Mouse (Mus musculus): Measurements from ENCODE around the gene Gm10401. TPM values are rescaled to one million over a fixed set of nuclear protein-coding genes. Genes with fewer than 3 reads are reported as not detected.
"Not testable (repeated sequence)": the region's sequence is repeated elsewhere in the genome, so short reads cannot be mapped to it uniquely, and the experiment has no call there.

Gene Gm10401
- polyA plus RNA-seq, 1 experiment from 2014 or later: 60.9 TPM

- Histone ChIP-seq H3K27ac (ENCODE audit: low read depth, low read length) (no peak overlapping the region), H3K36me3 (ENCODE audit: control insufficient read depth, insufficient read depth, low read length) (peaks cover 36% of the 10 kb centered on the region), H3K4me3 (ENCODE audit: low read depth, low read length) (no peak overlapping the region), H3K9me3 (ENCODE audit: control insufficient read depth, low read length) (no peaks in the 10 kb centered on the region), H3K4me1 (ENCODE audit: control insufficient read depth, insufficient read depth, low read length) (peaks cover 3% of the 10 kb centered on the region; the same call in 1 of the 2 replicates), H3K27me3 (ENCODE audit: control insufficient read depth, insufficient read depth, low read length) (no peaks in the 10 kb centered on the region), H3K4me2 (ENCODE audit: low read depth, low read length) (no peak overlapping the region), H3K9ac (replicated peaks; ENCODE audit: low read depth, low read length) (no peak overlapping the region)
- WGBS: 95% methylated on average over 6 of the region's 6 CpGs
- ATAC-seq (ENCODE audit: low read depth): no peak
These were observed 26.6 kb upstream of the Gm10401 start for GRCm38 (mm10) chr5:115124690-115125089.

- H3K27ac ChIP-seq (ENCODE audit: low read depth, low read length): no peak overlapping the region
- H3K36me3 ChIP-seq (ENCODE audit: control insufficient read depth, insufficient read depth, low read length): peaks cover 5% of the 10 kb centered on the region; the same call in 1 of the 2 replicates
- H3K27me3 ChIP-seq (ENCODE audit: control insufficient read depth, insufficient read depth, low read length): no peaks in the 10 kb centered on the region
- no peak overlapping the region for H3K4me2 ChIP-seq (ENCODE audit: low read depth, low read length)
- H3K9ac ChIP-seq (replicated peaks; ENCODE audit: low read depth, low read length): no peak overlapping the region
- H3K9me3 ChIP-seq (ENCODE audit: control insufficient read depth, low read length): no peaks in the 10 kb centered on the region
- WGBS: 52% methylated on average over 5 of the region's 5 CpGs
- H3K4me3 ChIP-seq (ENCODE audit: low read depth, low read length): no peak overlapping the region
- peaks cover 5% of the 10 kb centered on the region; the same call in 1 of the 2 replicates for H3K4me1 ChIP-seq (ENCODE audit: control insufficient read depth, insufficient read depth, low read length)
- ATAC-seq (ENCODE audit: low read depth): no peak
These were observed 22.9 kb upstream of the Gm10401 start for GRCm38 (mm10) chr5:115120978-115121377.

- WGBS: under 1% methylated on average over 37 of the region's 39 CpGs
- no peak within 1 kb of the TSS for H3K27ac ChIP-seq (ENCODE audit: low read depth, low read length)
These were observed 21.0 kb upstream of the Gm10401 start, which contains the start of gene Acads for GRCm38 (mm10) chr5:115118961-115119570. Acads (minus strand) TSS chr5:115119346.

GRCm38 (mm10) chr5:115117467-115117866 lies 19.4 kb upstream of the Gm10401 start:
- whole genome bisulfite sequencing: 96% methylated on average over 13 of the region's 13 CpGs
- 0 out of 2 replicates have a peak, but pooled peaks cover 3% of the 10 kb centered on the region for H3K4me1 ChIP-seq (ENCODE audit: control insufficient read depth, insufficient read depth, low read length)
- no peaks in the 10 kb centered on the region for H3K9me3 ChIP-seq (ENCODE audit: control insufficient read depth, low read length)
- H3K4me3 ChIP-seq (ENCODE audit: low read depth, low read length): no peak overlapping the region
- no peak overlapping the region for H3K27ac ChIP-seq (ENCODE audit: low read depth, low read length)
- ATAC-seq (ENCODE audit: low read depth): no peak
- H3K9ac ChIP-seq (replicated peaks; ENCODE audit: low read depth, low read length): no peak overlapping the region
- no peak overlapping the region for H3K4me2 ChIP-seq (ENCODE audit: low read depth, low read length)
- H3K27me3 ChIP-seq (ENCODE audit: control insufficient read depth, insufficient read depth, low read length): no peaks in the 10 kb centered on the region
- 0 out of 2 replicates have a peak, but pooled peaks cover 3% of the 10 kb centered on the region for H3K36me3 ChIP-seq (ENCODE audit: control insufficient read depth, insufficient read depth, low read length)

More at GRCm38 (mm10) chr5:115118961-115119570, 21.0 kb upstream of the Gm10401 start, which contains the start of gene Acads:
- Histone ChIP-seq H3K4me3 (ENCODE audit: low read depth, low read length) (peak within 1 kb of the TSS; percentile 54), H3K27me3 (ENCODE audit: control insufficient read depth, insufficient read depth, low read length) (no peaks in the 10 kb centered on the region), H3K4me1 (ENCODE audit: control insufficient read depth, insufficient read depth, low read length) (0 out of 2 replicates have a peak, but pooled peaks cover 3% of the 10 kb centered on the region), H3K9me3 (ENCODE audit: control insufficient read depth, low read length) (no peaks in the 10 kb centered on the region), H3K9ac (replicated peaks; ENCODE audit: low read depth, low read length) (peak within 1 kb of the TSS; percentile 63), H3K36me3 (ENCODE audit: control insufficient read depth, insufficient read depth, low read length) (0 out of 2 replicates have a peak, but pooled peaks cover 3% of the 10 kb centered on the region), H3K4me2 (ENCODE audit: low read depth, low read length) (peak within 1 kb of the TSS; percentile 72)
- ATAC-seq (ENCODE audit: low read depth): peak; percentile 80

- H3K4me3 ChIP-seq (ENCODE audit: low read depth, low read length): no peak overlapping the region
- 93% methylated on average over 3 of the region's 3 CpGs for WGBS
- H3K36me3 ChIP-seq (ENCODE audit: control insufficient read depth, insufficient read depth, low read length): peaks cover 3% of the 10 kb centered on the region; the same call in 1 of the 2 replicates
- no peak overlapping the region for H3K27ac ChIP-seq (ENCODE audit: low read depth, low read length)
- H3K9ac ChIP-seq (replicated peaks; ENCODE audit: low read depth, low read length): no peak overlapping the region
- 0 out of 2 replicates have a peak, but pooled peaks cover 3% of the 10 kb centered on the region for H3K4me1 ChIP-seq (ENCODE audit: control insufficient read depth, insufficient read depth, low read length)
- H3K27me3 ChIP-seq (ENCODE audit: control insufficient read depth, insufficient read depth, low read length): no peaks in the 10 kb centered on the region
- H3K4me2 ChIP-seq (ENCODE audit: low read depth, low read length): no peak overlapping the region
- H3K9me3 ChIP-seq (ENCODE audit: control insufficient read depth, low read length): no peaks in the 10 kb centered on the region
- no peak for ATAC-seq (ENCODE audit: low read depth)
These were observed 18.3 kb upstream of the Gm10401 start for GRCm38 (mm10) chr5:115116426-115116825.

- no peaks in the 10 kb centered on the region for H3K9me3 ChIP-seq (ENCODE audit: control insufficient read depth, low read length)
- 91% methylated on average over 8 of the region's 8 CpGs for WGBS
- peaks cover 3% of the 10 kb centered on the region; the same call in 1 of the 2 replicates for H3K36me3 ChIP-seq (ENCODE audit: control insufficient read depth, insufficient read depth, low read length)
- 0 out of 2 replicates have a peak, but pooled peaks cover 3% of the 10 kb centered on the region for H3K4me1 ChIP-seq (ENCODE audit: control insufficient read depth, insufficient read depth, low read length)
- no peaks in the 10 kb centered on the region for H3K27me3 ChIP-seq (ENCODE audit: control insufficient read depth, insufficient read depth, low read length)
- H3K27ac ChIP-seq (ENCODE audit: low read depth, low read length): no peak overlapping the region
- no peak for ATAC-seq (ENCODE audit: low read depth)
- H3K4me3 ChIP-seq (ENCODE audit: low read depth, low read length): no peak overlapping the region
- H3K9ac ChIP-seq (replicated peaks; ENCODE audit: low read depth, low read length): no peak overlapping the region
- no peak overlapping the region for H3K4me2 ChIP-seq (ENCODE audit: low read depth, low read length)
These were observed 16.4 kb upstream of the Gm10401 start for GRCm38 (mm10) chr5:115114501-115114900.

GRCm38 (mm10) chr5:115113244-115113643 lies 15.1 kb upstream of the Gm10401 start:
- ATAC-seq (ENCODE audit: low read depth): no peak
- H3K4me3 ChIP-seq (ENCODE audit: low read depth, low read length): no peak overlapping the region
- no peak overlapping the region for H3K9ac ChIP-seq (replicated peaks; ENCODE audit: low read depth, low read length)
- WGBS: 94% methylated on average over 12 of the region's 12 CpGs
- no peaks in the 10 kb centered on the region for H3K4me1 ChIP-seq (ENCODE audit: control insufficient read depth, insufficient read depth, low read length)
- H3K4me2 ChIP-seq (ENCODE audit: low read depth, low read length): no peak overlapping the region
- no peaks in the 10 kb centered on the region for H3K27me3 ChIP-seq (ENCODE audit: control insufficient read depth, insufficient read depth, low read length)
- H3K27ac ChIP-seq (ENCODE audit: low read depth, low read length): no peak overlapping the region
- no peaks in the 10 kb centered on the region for H3K9me3 ChIP-seq (ENCODE audit: control insufficient read depth, low read length)
- H3K36me3 ChIP-seq (ENCODE audit: control insufficient read depth, insufficient read depth, low read length): peaks cover 3% of the 10 kb centered on the region; the same call in 1 of the 2 replicates

- no peak overlapping the region for H3K27ac ChIP-seq (ENCODE audit: low read depth, low read length)
- no peak overlapping the region for H3K4me3 ChIP-seq (ENCODE audit: low read depth, low read length)
- 82% methylated on average over 8 of the region's 8 CpGs for WGBS
- H3K4me1 ChIP-seq (ENCODE audit: control insufficient read depth, insufficient read depth, low read length): no peaks in the 10 kb centered on the region
- H3K9ac ChIP-seq (replicated peaks; ENCODE audit: low read depth, low read length): no peak overlapping the region
- H3K36me3 ChIP-seq (ENCODE audit: control insufficient read depth, insufficient read depth, low read length): no peaks in the 10 kb centered on the region; the same call in 1 of the 2 replicates
- ATAC-seq (ENCODE audit: low read depth): no peak
- no peaks in the 10 kb centered on the region for H3K9me3 ChIP-seq (ENCODE audit: control insufficient read depth, low read length)
- H3K27me3 ChIP-seq (ENCODE audit: control insufficient read depth, insufficient read depth, low read length): no peaks in the 10 kb centered on the region
- no peak overlapping the region for H3K4me2 ChIP-seq (ENCODE audit: low read depth, low read length)
These were observed 13.1 kb upstream of the Gm10401 start for GRCm38 (mm10) chr5:115111156-115111555.

- H3K9ac ChIP-seq (replicated peaks; ENCODE audit: low read depth, low read length); H3K27me3 ChIP-seq (ENCODE audit: control insufficient read depth, insufficient read depth, low read length); H3K4me3 ChIP-seq (ENCODE audit: low read depth, low read length); ATAC-seq (ENCODE audit: low read depth); H3K27ac ChIP-seq (ENCODE audit: low read depth, low read length); H3K4me2 ChIP-seq (ENCODE audit: low read depth, low read length); H3K9me3 ChIP-seq (ENCODE audit: control insufficient read depth, low read length); H3K4me1 ChIP-seq (ENCODE audit: control insufficient read depth, insufficient read depth, low read length): not testable (repeated sequence)
- peaks cover 16% of the 10 kb centered on the region for H3K36me3 ChIP-seq (ENCODE audit: control insufficient read depth, insufficient read depth, low read length)
- 97% methylated on average over 23 of the region's 23 CpGs for WGBS
These were observed 5.2 kb upstream of the Gm10401 start for GRCm38 (mm10) chr5:115103253-115103652.
